Mouse (Mus musculus): Measurements from ENCODE around the gene Defb29. TPM values are rescaled to one million over a fixed set of nuclear protein-coding genes. Genes with fewer than 3 reads are reported as not detected.

The Defb29 gene
- polyA plus RNA-seq, 1 experiment: not detected

GRCm38 (mm10) chr2:152542897-152543296, 3.0 kb upstream of the Defb29 start:
- WGBS: 67% methylated on average over 2 of the region's 2 CpGs
- TF ChIP-seq POLR2A (IDR thresholded peaks at IDR 0.05; ENCODE audit: borderline replicate concordance, control insufficient read depth, low read depth, low read length) (no peak), CTCF (IDR thresholded peaks at IDR 0.05; ENCODE audit: control insufficient read depth, insufficient read depth, low read length) (no peak)
- H3K27ac ChIP-seq (ENCODE audit: control insufficient read depth, insufficient read depth, low read depth, low read length, poor library complexity): no peak overlapping the region
- no peak overlapping the region for H3K4me3 ChIP-seq (replicated peaks; ENCODE audit: control insufficient read depth, low read depth, low read length)
- H3K4me1 ChIP-seq (ENCODE audit: control insufficient read depth, insufficient read depth, low read length): no peaks in the 10 kb centered on the region; the same call in 1 of the 2 replicates

- H3K27ac ChIP-seq (ENCODE audit: control insufficient read depth, insufficient read depth, low read depth, low read length, poor library complexity): no peak overlapping the region
- H3K4me1 ChIP-seq (ENCODE audit: control insufficient read depth, insufficient read depth, low read length): no peaks in the 10 kb centered on the region; the same call in 1 of the 2 replicates
- WGBS: 20% methylated on average over 9 of the region's 9 CpGs
- H3K4me3 ChIP-seq (replicated peaks; ENCODE audit: control insufficient read depth, low read depth, low read length): no peak overlapping the region
- no peak for TF ChIP-seq CTCF (IDR thresholded peaks at IDR 0.05; ENCODE audit: control insufficient read depth, insufficient read depth, low read length)
- no peak for TF ChIP-seq POLR2A (IDR thresholded peaks at IDR 0.05; ENCODE audit: borderline replicate concordance, control insufficient read depth, low read depth, low read length)
Observed at GRCm38 (mm10) chr2:152541979-152542378, 2.1 kb upstream of the Defb29 start.

- no peak within 1 kb of the TSS for H3K4me3 ChIP-seq (replicated peaks; ENCODE audit: control insufficient read depth, low read depth, low read length)
- no peaks in the 10 kb centered on the region for H3K4me1 ChIP-seq (ENCODE audit: control insufficient read depth, insufficient read depth, low read length)
- WGBS: 66% methylated on average over 4 of the region's 4 CpGs
- H3K27ac ChIP-seq (ENCODE audit: control insufficient read depth, insufficient read depth, low read depth, low read length, poor library complexity): no peak within 1 kb of the TSS
- TF ChIP-seq POLR2A (IDR thresholded peaks at IDR 0.05; ENCODE audit: borderline replicate concordance, control insufficient read depth, low read depth, low read length) (no peak), CTCF (IDR thresholded peaks at IDR 0.05; ENCODE audit: control insufficient read depth, insufficient read depth, low read length) (no peak)
Observed at GRCm38 (mm10) chr2:152517981-152518380, 21.9 kb downstream of the Defb29 start, which contains the start of gene Defb28. Gene Defb28, plus strand, starts transcription at chr2:152518255.

- H3K4me1 ChIP-seq (ENCODE audit: control insufficient read depth, insufficient read depth, low read length): no peaks in the 10 kb centered on the region
- no peak overlapping the region for H3K4me3 ChIP-seq (replicated peaks; ENCODE audit: control insufficient read depth, low read depth, low read length)
- no peak for TF ChIP-seq POLR2A (IDR thresholded peaks at IDR 0.05; ENCODE audit: borderline replicate concordance, control insufficient read depth, low read depth, low read length)
- no peak for TF ChIP-seq CTCF (IDR thresholded peaks at IDR 0.05; ENCODE audit: control insufficient read depth, insufficient read depth, low read length)
- H3K27ac ChIP-seq (ENCODE audit: control insufficient read depth, insufficient read depth, low read depth, low read length, poor library complexity): no peak overlapping the region
- 54% methylated on average over 4 of the region's 4 CpGs for WGBS
Observed at GRCm38 (mm10) chr2:152516084-152516483, 23.8 kb downstream of the Defb29 start.

GRCm38 (mm10) chr2:152511592-152511991, 28.3 kb downstream of the Defb29 start, which contains the start of gene Defb26:
Gene Defb26, minus strand, starts transcription at chr2:152511692.
- no peak within 1 kb of the TSS for H3K4me3 ChIP-seq (replicated peaks; ENCODE audit: control insufficient read depth, low read depth, low read length)
- 80% methylated on average over 1 of the region's 1 CpGs for WGBS
- no peaks in the 10 kb centered on the region for H3K4me1 ChIP-seq (ENCODE audit: control insufficient read depth, insufficient read depth, low read length)
- no peak within 1 kb of the TSS for H3K27ac ChIP-seq (ENCODE audit: control insufficient read depth, insufficient read depth, low read depth, low read length, poor library complexity)
- TF ChIP-seq POLR2A (IDR thresholded peaks at IDR 0.05; ENCODE audit: borderline replicate concordance, control insufficient read depth, low read depth, low read length) (no peak), CTCF (IDR thresholded peaks at IDR 0.05; ENCODE audit: control insufficient read depth, insufficient read depth, low read length) (no peak)

GRCm38 (mm10) chr2:152503950-152504349, 35.9 kb downstream of the Defb29 start:
- Histone ChIP-seq H3K4me3 (replicated peaks; ENCODE audit: control insufficient read depth, low read depth, low read length) (no peak overlapping the region), H3K27ac (ENCODE audit: control insufficient read depth, insufficient read depth, low read depth, low read length, poor library complexity) (no peak overlapping the region), H3K4me1 (ENCODE audit: control insufficient read depth, insufficient read depth, low read length) (no peaks in the 10 kb centered on the region)
- WGBS: 37% methylated on average over 2 of the region's 2 CpGs
- TF ChIP-seq CTCF (IDR thresholded peaks at IDR 0.05; ENCODE audit: control insufficient read depth, insufficient read depth, low read length) (no peak), POLR2A (IDR thresholded peaks at IDR 0.05; ENCODE audit: borderline replicate concordance, control insufficient read depth, low read depth, low read length) (no peak)

GRCm38 (mm10) chr2:152500863-152501229, 39.1 kb downstream of the Defb29 start:
- Histone ChIP-seq H3K4me1 (ENCODE audit: control insufficient read depth, insufficient read depth, low read length) (no peaks in the 10 kb centered on the region), H3K4me3 (replicated peaks; ENCODE audit: control insufficient read depth, low read depth, low read length) (no peak overlapping the region), H3K27ac (ENCODE audit: control insufficient read depth, insufficient read depth, low read depth, low read length, poor library complexity) (no peak overlapping the region)
- WGBS: 83% methylated on average over 6 of the region's 6 CpGs
- TF ChIP-seq POLR2A (IDR thresholded peaks at IDR 0.05; ENCODE audit: borderline replicate concordance, control insufficient read depth, low read depth, low read length) (no peak), CTCF (IDR thresholded peaks at IDR 0.05; ENCODE audit: control insufficient read depth, insufficient read depth, low read length) (no peak)

GRCm38 (mm10) chr2:152500204-152500862, 39.6 kb downstream of the Defb29 start:
- H3K4me1 ChIP-seq (ENCODE audit: control insufficient read depth, insufficient read depth, low read length): no peaks in the 10 kb centered on the region
- WGBS: 57% methylated on average over 7 of the region's 7 CpGs
- no peak overlapping the region for H3K27ac ChIP-seq (ENCODE audit: control insufficient read depth, insufficient read depth, low read depth, low read length, poor library complexity)
- TF ChIP-seq POLR2A (IDR thresholded peaks at IDR 0.05; ENCODE audit: borderline replicate concordance, control insufficient read depth, low read depth, low read length) (no peak), CTCF (IDR thresholded peaks at IDR 0.05; ENCODE audit: control insufficient read depth, insufficient read depth, low read length) (no peak)
- no peak overlapping the region for H3K4me3 ChIP-seq (replicated peaks; ENCODE audit: control insufficient read depth, low read depth, low read length)
